Mouse (Mus musculus) myocyte (in vitro differentiated cells): ENCODE measurements at regions not wholly inside any gene's neighbourhood (a gene's known extent, or its start where the extent isn't known, plus 50 kb on each side); places are given as distances from the start of the nearest gene placed in this dataset.

Experiments used
- E2F4 ChIP-seq: IDR thresholded peaks from one replicate; pipeline ENCODE4 v1.6.1; 2011; ENCODE audit warnings: mild to moderate bottlenecking, control low read depth, moderate library complexity; ENCODE audit not compliant: insufficient read depth
- MAX ChIP-seq: IDR thresholded peaks from one replicate; pipeline ENCODE4 v1.6.1; 2011; ENCODE audit warnings: low read depth, mild to moderate bottlenecking, control low read depth
- POLR2A ChIP-seq: IDR thresholded peaks from one replicate; pipeline ENCODE4 v1.6.1; 2011; ENCODE audit warnings: low read depth, mild to moderate bottlenecking, control low read depth, moderate library complexity; ENCODE audit not compliant: insufficient read length
- POLR2AphosphoS2 ChIP-seq: IDR thresholded peaks from one replicate; pipeline ENCODE4 v1.6.1; 2011; ENCODE audit warnings: low read depth, control low read depth; ENCODE audit not compliant: insufficient read length
- REST ChIP-seq: IDR thresholded peaks from one replicate; pipeline ENCODE4 v1.6.1; 2011; ENCODE audit warnings: mild to moderate bottlenecking, control low read depth, moderate library complexity; ENCODE audit not compliant: insufficient read depth, insufficient read length
- SRF ChIP-seq: IDR thresholded peaks from one replicate; pipeline ENCODE4 v1.6.1; 2011; ENCODE audit warnings: low read depth; ENCODE audit not compliant: control insufficient read depth, insufficient read length
- TCF12 ChIP-seq: IDR thresholded peaks from one replicate; pipeline ENCODE4 v1.6.1; 2011; ENCODE audit warnings: mild to moderate bottlenecking, control low read depth; ENCODE audit not compliant: poor library complexity, insufficient read depth, severe bottlenecking
- USF1 ChIP-seq: IDR thresholded peaks from one replicate; pipeline ENCODE4 v1.6.1; 2011; ENCODE audit warnings: low read depth, mild to moderate bottlenecking, control low read depth, moderate library complexity

DNA sequence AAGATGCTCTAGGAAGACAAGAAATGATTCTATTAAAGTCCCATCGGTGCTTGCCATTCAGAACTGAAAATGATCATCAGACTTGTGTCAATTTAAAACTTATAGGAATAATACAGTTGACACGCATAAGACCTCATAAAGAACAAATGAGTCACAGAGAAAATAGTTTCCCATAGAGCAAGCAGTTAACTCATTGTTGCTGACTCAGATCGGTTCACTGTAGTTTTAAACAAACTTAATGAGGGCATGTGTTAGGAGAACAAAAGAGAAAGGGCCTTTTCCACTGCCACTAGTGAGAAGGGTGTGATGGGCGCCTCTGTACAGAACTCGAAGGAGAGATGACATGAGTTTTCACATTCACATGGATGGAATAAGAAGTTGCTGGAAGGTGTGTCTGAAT, 118.3 kb upstream of the Ifne start:
- TF ChIP-seq E2F4, result no peak
- TF ChIP-seq POLR2A, result no peak
- no peak for TF ChIP-seq POLR2AphosphoS2
- TF ChIP-seq REST, result no peak
- TF ChIP-seq MAX, result no peak
- no peak for TF ChIP-seq TCF12
- no peak for TF ChIP-seq SRF
- no peak for TF ChIP-seq USF1
